Mouse (Mus musculus): ENCODE results near the gene Ears2.

Gene Ears2

DNA sequence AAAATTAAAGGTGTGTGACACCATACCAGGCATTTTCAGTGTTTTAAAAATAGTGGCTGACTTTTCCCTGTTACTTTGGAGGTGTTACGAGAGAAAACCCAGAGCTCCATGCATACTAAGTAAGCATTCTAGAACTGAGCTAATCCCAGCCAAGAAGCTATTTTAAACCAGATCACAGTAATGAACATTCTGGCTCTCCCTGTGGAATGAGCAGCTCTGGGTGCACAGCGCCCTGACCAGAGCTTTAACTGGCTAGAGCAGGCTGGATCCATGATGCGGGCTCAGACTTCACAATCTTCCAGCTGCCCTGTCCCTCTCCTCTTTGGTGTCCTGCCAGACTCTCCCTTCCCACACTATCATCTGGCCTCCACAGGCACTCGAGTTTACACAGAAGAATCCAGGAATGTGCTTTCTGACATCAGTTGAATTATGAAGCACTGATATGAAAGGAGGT is 21.9 kb downstream of the Ears2 start:
- peak; percentile 38 for DNase-seq (ENCODE audit: low spot score)

DNA sequence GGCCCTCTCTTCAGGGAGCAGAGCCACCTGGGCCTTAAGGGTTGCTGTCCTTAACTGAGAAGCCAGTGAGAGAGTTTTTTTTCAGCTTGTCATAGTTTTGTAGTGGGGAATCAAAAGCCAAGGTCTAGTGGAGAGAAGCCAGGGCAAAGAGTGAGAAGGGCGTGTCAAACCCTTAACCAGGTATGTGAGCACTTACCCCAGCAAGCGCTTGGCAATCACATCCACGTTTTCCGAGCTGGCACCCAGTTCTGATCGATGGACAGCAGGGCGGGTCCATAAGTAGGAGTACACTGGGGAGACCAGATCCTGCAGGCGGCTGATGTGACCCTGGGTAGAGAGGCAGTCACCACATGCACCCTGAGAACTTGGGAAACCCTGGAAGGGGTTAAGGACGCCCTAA is 23.0 kb downstream of the Ears2 start:
- DNase-seq (ENCODE audit: low spot score), result no peak

DNA sequence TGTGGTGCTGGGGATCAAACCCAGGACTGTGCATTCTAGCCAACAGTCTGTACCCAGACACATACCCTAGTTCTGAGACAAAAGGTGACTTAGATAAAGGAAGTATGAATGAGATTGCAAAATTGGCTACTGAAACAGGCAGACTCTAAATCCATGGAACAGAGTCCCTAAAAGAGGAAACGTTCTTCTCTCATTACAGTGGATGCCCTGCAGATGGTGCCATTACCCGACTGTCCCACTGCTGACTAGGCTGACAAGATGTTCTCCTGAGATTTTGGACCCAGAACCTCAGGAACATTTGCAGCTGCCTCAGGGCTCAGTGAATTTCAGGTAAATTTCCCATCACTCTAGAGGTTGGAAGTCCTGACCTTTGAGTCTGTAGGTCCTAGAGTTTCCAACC is 32.7 kb downstream of the Ears2 start:
- no peak for DNase-seq (ENCODE audit: low spot score)

DNA sequence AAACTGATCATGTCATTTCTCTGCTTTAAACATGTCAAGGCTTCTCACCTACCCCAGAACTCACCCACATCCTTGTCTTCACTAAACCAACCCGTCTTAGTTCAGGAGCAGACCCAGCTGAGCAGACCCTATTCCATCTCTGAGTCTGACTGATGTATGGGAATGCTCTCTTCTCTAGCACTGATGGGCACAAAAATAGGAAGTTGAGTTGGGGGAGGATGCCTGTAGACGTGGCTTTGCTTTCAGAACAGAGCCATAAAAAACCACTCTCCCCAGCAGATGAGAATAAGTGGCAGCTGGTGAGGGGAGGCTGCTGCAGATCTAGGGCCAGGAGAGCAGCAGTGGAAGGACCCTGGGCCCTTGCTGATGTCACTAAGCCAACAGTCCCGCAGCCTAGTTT is 33.7 kb downstream of the Ears2 start:
- DNase-seq (ENCODE audit: low spot score), result no peak

DNA sequence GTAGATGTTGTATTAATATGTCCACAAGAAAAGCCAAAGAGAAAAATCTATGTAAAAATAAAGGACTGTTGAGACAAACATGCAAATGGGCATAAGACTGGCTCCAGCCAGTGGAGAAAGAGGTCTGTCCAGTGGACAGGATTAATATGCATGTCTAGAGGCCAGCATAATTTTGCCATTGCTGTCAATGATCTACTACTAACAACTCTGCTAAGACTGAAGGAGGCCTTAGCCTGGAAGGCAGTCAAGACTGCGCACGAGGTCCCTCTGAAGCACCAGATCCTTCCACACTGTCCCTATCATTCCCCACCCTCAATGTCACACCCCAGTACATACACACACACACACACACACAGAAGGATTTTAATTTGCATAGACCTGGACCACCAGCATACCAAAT is 44.9 kb downstream of the Ears2 start:
- no peak for DNase-seq (ENCODE audit: low spot score)

DNA sequence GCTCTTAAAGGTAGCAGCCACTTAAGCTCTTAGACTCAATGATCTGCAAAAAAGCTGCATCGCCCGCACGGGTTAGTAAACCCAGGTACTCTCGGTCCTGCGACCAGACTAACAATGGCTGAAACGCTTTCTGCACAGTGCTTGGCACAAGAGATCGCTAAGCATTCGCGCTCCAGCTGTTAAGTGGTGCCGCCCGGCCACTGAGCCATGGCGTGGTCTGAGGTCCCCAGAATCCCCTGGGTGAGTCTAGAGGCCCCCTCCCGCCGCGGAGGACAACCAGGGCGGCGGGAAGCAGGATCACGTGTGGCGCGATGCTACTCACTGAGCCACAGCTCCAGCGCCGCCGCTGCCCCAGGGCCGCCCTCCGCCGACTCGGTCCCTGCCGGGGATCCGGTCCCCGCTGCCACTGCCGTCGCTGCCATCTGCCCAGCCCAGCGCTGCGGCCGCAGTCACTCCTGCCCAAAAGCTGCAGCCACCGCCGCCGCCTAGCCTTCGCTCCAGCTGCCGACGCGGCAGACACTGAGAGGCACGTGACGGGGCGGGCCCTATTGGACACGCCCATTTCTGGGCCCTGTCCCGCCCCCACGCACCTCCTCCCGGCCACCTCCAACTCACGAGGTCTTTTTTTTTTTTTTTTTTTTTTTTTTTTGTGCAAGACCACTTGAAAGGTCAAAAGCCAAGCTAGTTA is 46.3 kb downstream of the Ears2 start, which contains the start of gene Gga2:
Gga2 (minus strand) TSS at position 556 of the 688 bp plus-strand sequence.
- DNase-seq (ENCODE audit: low spot score), result peak; percentile 81

DNA sequence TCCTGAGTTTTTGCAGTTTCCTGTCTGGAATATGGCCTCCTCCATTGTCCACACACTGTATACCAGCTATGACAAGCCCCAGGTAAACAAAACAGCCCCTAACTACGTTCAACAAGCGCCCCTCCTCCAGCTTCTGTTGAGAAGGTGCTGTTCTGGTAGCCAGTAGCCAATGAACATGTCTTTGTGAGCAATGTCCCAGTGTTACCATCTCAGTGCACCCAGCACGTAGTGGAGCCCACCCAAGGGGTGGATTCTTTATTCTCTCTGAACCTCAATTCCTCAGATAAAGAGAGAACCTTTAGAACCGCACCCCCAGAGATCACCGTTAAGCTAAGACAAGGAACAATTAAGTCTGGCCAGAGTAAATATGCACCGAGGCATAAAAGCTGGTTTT is 46.8 kb downstream of the Ears2 start:
- DNase-seq (ENCODE audit: low spot score), result no peak

DNA sequence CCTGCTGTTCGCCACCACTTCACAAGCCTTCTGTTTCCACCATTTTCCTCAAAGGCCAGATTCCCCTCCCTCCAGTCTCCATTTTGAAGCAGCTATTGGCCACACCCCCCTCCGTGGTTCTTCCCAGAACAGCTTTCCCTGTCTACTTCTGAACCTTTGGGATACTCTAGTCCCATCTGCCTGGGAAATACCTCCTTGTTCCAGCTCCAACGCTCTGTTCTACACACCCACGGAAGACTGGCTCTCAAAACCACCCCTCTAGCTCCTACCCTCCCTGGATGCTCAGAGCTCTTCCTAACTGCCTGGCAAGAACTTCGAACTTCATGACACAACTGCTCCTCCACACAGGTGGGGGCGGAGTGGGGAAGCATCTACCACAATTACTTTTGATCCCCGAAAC is 48.1 kb downstream of the Ears2 start:
- peak; percentile 46 for DNase-seq (ENCODE audit: low spot score)

DNA sequence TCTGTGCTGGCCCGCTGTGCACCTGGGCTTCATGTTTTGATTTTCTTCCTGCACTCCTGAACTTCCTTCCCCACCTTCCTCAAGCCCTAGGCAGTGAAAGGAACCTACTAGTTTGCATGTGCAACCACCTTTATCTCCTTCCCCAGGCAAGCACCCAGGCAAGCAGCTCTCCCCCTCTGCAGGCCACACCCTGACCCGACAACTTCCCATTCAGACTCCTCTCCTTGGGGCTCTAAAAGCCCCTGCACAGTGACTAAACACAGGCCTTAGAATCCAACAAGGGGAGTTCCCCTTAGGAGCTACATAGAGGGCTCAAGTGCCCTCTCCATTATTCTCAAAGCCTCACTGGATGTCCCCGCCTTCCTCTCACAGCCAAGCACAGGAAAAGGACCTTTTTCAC is 48.8 kb downstream of the Ears2 start:
- DNase-seq (ENCODE audit: low spot score), result no peak

DNA sequence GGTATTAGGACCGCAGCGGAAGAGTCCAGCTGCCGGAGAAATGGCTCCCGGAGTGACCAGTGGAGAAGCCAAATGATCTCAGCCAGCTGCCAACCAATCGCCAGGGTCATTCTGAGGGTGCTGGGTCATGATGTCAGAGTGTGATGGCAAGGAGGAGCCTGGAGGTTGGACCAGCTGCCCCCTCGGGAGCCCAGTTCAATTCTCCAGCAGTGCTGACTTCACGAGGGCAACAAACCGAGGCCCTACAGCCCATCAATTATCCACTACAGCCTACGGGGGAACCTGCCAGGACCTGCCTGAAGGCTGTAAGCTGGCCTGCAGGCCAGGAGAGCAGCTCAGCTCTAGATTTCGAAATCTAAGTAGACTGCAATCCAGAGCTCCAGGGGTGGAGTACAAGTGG is 51.3 kb downstream of the Ears2 start:
- no peak for DNase-seq (ENCODE audit: low spot score)

DNA sequence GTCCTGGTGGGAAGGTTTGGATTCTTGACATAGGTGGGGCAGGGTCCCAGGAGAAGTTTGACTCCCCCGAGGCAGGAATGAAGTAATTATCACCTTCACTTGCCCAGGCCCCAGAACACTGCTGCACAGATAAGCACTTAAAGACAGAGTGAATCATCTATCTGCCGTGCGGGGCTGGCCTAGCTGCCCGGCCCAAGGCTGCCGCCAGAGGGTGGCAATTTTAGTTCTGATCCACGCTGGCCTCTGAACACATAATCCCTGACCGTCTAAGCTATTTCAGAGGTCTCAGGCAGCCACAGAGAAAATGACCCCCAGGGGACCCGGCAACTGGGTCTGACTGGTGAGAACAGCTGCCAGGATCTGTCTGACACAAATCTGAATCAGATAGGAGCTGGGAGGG is 52.0 kb downstream of the Ears2 start:
- DNase-seq (ENCODE audit: low spot score), result no peak

DNA sequence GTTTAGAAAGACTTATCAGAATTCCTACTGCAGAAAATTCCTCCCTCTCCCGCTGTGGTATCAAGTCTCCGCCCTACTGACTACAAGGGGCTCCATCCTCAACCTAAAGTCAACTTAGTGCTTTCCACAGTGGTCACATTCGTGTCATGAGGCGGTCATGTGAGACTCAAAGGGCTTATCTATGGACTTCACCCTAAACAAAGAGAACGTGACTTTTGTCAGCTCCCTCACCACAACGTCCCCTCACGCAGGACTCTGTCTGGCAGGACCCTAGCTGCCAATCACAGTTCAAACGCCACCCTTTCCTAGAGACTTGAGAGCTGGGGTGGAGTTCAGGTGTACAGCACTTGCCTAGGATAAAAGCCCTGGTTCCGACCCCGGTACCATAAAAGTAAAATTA is 54.1 kb downstream of the Ears2 start:
- DNase-seq (ENCODE audit: low spot score), result no peak

DNA sequence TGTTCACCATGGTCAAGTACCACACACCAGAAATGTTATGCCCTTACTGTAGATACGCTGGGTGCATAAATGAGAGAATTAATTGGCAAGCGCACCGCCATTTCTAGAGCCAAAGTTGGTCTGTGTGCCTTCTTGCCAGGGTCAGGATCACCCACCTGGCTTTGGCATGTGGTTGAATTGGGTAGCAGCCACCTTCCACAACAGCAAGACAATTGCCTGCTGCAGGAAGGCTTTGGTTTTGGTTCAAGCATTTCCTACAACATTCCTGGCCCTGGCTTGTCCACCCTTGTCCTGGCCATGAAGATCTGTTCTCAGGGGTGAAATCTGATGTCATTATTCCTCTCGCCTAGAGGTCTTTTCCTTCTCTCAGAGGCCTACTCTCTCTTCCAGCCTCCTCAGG is 54.7 kb downstream of the Ears2 start:
- no peak for DNase-seq (ENCODE audit: low spot score)

DNA sequence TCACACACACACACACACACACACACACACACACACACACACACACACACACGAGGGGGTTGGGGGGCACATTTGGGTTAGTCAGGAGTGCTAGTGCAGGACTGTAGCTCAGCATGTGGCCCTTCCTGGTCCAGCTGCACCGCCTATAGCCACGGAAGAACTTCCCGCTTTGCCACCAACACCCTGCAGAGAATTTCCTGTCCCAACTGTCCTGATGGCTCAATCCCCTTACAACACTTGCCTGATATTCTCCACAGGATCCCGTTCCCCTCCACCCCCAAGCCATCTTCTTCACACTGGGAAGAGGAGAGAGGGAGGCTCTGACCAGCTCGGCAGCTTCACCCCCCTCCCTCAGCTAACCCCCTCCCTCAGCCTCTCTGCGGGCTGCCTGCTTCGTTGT is 66.7 kb downstream of the Ears2 start:
- DNase-seq (ENCODE audit: low spot score), result no peak

DNA sequence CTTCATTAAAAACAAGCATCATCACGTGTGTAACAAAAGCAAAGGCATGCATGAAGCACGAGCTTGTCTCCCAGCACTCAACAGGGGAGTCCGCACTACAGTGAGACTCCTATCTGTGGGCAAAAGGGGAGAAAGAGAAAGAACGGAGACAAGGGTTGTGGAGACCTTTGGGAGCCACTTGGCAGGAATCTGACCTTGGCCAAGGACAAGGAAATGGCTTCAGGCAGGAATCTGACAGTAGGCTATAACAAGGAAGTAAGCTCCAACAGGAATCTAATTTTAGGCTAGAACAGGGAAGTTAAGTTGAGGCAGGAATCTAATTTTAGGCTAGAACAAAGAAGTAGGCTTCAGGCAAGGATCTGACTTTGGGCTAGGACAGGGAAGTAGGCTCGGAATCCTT is 71.1 kb downstream of the Ears2 start:
- no peak for DNase-seq (ENCODE audit: low spot score)
